Mouse (Mus musculus): Measurements from ENCODE around the gene Mars. TPM values are rescaled to one million over a fixed set of nuclear protein-coding genes. Genes with fewer than 3 reads are reported as not detected.

Mars gene
- total and polyA plus RNA-seq, 2 experiments: 59.6 to 70.7 TPM

DNA sequence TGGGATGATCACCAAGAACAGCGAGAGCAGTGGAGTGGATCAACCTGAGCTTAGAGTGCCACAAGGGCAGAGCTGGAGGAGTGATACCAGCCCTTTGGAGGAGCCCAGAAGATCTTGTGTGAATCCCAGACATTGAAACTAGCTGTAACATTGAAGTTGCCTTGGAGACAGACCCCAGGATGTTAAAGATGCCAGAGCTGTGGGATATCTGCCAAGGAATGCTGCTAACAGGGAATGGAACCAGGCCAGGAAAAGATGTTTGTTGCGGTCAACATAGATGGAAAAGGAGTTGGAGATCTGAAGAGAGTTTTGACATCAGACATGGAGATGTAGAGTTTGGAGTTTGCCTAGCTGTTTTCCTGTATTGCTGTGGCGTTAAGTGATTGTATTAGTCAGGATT lies 34.6 kb upstream of the Mars start:
- TF ChIP-seq POLR2A (IDR thresholded peaks at IDR 0.05; ENCODE audit: extremely low read depth, insufficient read depth, low read length) (no peak), CTCF (IDR thresholded peaks at IDR 0.05; ENCODE audit: low read depth, low read length) (no peak)
- Histone ChIP-seq H3K27me3 (ENCODE audit: control insufficient read depth, insufficient read depth, low read length) (no peaks in the 10 kb centered on the region), H3K27ac (replicated peaks; ENCODE audit: insufficient read depth, low read depth, low read length) (no peak overlapping the region), H3K4me1 (ENCODE audit: control insufficient read depth, insufficient read depth, low read length) (peaks cover 3% of the 10 kb centered on the region; the same call in 1 of the 2 replicates), H3K9ac (ENCODE audit: low read depth, low read length) (no peak overlapping the region), H3K36me3 (ENCODE audit: control insufficient read depth, insufficient read depth, low read length) (peaks cover 7% of the 10 kb centered on the region; the same call in 1 of the 2 replicates), H3K79me2 (ENCODE audit: control insufficient read depth, insufficient read depth, low read length) (peaks cover 6% of the 10 kb centered on the region; the same call in 1 of the 2 replicates), H3K4me3 (ENCODE audit: insufficient read depth, low read depth, low read length) (no peak overlapping the region)
- DNase-seq (ENCODE audit: extremely low read depth, low read depth, low spot score): no peak
- 93% methylated on average over 3 of the region's 3 CpGs for WGBS

DNA sequence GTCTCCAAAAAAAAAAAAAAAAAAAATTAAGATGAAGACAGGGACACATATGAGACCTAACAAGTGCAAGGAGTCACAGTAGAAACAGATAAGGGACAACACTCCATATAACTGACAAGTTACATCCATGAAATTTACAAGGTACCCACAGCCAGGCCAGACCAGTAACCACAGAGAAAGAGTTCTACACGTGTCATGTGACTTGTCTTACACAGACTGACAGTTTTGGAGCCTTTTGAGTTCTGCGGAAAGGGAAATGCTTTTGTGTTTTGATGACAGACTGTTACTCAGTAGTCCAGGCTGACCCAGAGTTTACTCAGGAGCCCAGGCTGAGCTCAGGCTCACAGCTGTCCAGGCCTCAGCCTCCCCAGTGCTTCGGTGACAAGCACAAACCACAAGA lies 31.4 kb upstream of the Mars start:
- H3K9ac ChIP-seq (ENCODE audit: low read depth, low read length): no peak overlapping the region
- no peak for DNase-seq (ENCODE audit: extremely low read depth, low read depth, low spot score)
- WGBS: 76% methylated on average over 3 of the region's 3 CpGs
- H3K4me1 ChIP-seq (ENCODE audit: control insufficient read depth, insufficient read depth, low read length): peaks cover 6% of the 10 kb centered on the region
- no peaks in the 10 kb centered on the region for H3K79me2 ChIP-seq (ENCODE audit: control insufficient read depth, insufficient read depth, low read length)
- H3K27me3 ChIP-seq (ENCODE audit: control insufficient read depth, insufficient read depth, low read length): peaks cover 9% of the 10 kb centered on the region
- no peaks in the 10 kb centered on the region for H3K36me3 ChIP-seq (ENCODE audit: control insufficient read depth, insufficient read depth, low read length)
- TF ChIP-seq CTCF (IDR thresholded peaks at IDR 0.05; ENCODE audit: low read depth, low read length) (no peak), POLR2A (IDR thresholded peaks at IDR 0.05; ENCODE audit: extremely low read depth, insufficient read depth, low read length) (no peak)
- no peak overlapping the region for H3K27ac ChIP-seq (replicated peaks; ENCODE audit: insufficient read depth, low read depth, low read length)
- H3K4me3 ChIP-seq (ENCODE audit: insufficient read depth, low read depth, low read length): no peak overlapping the region

DNA sequence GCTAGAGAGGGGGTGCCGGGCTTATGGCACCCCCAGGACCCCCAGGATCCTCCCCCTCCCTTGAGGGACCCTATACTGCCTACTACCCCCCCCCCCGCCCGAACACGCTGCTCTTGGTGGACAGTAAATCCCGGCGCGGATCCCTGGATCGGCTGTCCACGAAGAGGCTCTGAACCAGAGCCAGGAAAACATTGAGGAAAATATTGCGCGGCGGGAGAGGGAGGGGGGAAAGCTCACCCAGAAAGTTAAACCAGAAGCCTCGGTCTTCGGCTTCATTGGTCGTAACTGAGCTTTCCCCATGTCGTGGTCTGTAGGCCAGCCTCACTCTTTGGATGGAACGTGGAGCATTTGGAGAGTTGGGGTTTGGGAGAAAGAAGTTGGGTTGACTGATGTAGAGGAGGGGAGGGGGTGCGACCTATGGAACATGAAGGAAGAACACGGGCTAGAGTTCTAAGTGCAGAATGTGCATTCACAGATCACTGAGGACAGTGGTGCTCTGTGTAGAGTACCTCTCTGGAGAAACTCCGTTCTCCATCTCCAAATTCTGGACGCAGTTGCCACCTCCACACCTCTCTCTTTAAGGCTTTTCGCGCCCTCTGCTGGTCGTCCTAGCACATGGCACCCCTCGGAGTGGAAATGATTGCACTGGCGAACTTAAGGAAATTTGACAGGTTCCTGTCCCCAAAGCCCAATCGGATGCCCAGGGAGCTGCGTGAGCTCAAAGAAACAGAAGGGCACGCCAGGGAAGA lies 30.5 kb upstream of the Mars start, which contains the start of gene Gli1:
TSS of gene Gli1 (minus strand) at position 84 of the 749 bp plus-strand sequence.
- Histone ChIP-seq H3K4me3 (ENCODE audit: insufficient read depth, low read depth, low read length) (peak within 1 kb of the TSS; percentile 16; the same call in 1 of the 2 replicates), H3K4me1 (ENCODE audit: control insufficient read depth, insufficient read depth, low read length) (peaks cover 6% of the 10 kb centered on the region), H3K27me3 (ENCODE audit: control insufficient read depth, insufficient read depth, low read length) (peaks cover 9% of the 10 kb centered on the region), H3K27ac (replicated peaks; ENCODE audit: insufficient read depth, low read depth, low read length) (no peak within 1 kb of the TSS), H3K9ac (ENCODE audit: low read depth, low read length) (no peak within 1 kb of the TSS), H3K79me2 (ENCODE audit: control insufficient read depth, insufficient read depth, low read length) (no peaks in the 10 kb centered on the region), H3K36me3 (ENCODE audit: control insufficient read depth, insufficient read depth, low read length) (no peaks in the 10 kb centered on the region)
- peak; percentile 75 for DNase-seq (ENCODE audit: extremely low read depth, low read depth, low spot score)
- 1% methylated on average over 29 of the region's 29 CpGs for WGBS
- no peak for TF ChIP-seq POLR2A (IDR thresholded peaks at IDR 0.05; ENCODE audit: extremely low read depth, insufficient read depth, low read length)
- peak; percentile 94 for TF ChIP-seq CTCF (IDR thresholded peaks at IDR 0.05; ENCODE audit: low read depth, low read length)

DNA sequence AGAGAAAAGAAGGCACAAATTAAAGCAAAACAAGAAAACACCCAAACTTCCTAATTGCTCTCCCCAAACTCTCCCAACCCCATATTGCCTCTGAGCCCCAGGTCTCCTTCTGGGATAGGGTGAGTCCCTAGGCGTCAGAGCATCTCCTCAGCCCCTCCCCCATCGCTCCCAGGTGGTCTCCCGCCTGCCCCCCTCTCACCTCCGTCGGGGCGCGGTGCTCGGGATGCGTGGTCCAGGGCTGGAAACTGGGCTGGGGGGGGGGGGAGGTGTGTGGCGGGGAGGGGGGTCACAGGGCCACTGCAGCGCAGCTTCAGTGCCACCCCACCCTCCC lies 29.7 kb upstream of the Mars start:
- Histone ChIP-seq H3K27ac (replicated peaks; ENCODE audit: insufficient read depth, low read depth, low read length) (no peak overlapping the region), H3K4me1 (ENCODE audit: control insufficient read depth, insufficient read depth, low read length) (peaks cover 6% of the 10 kb centered on the region), H3K36me3 (ENCODE audit: control insufficient read depth, insufficient read depth, low read length) (no peaks in the 10 kb centered on the region), H3K27me3 (ENCODE audit: control insufficient read depth, insufficient read depth, low read length) (peaks cover 9% of the 10 kb centered on the region), H3K4me3 (ENCODE audit: insufficient read depth, low read depth, low read length) (peak overlapping the region; percentile 16; the same call in 1 of the 2 replicates), H3K79me2 (ENCODE audit: control insufficient read depth, insufficient read depth, low read length) (no peaks in the 10 kb centered on the region), H3K9ac (ENCODE audit: low read depth, low read length) (no peak overlapping the region)
- TF ChIP-seq POLR2A (IDR thresholded peaks at IDR 0.05; ENCODE audit: extremely low read depth, insufficient read depth, low read length) (no peak), CTCF (IDR thresholded peaks at IDR 0.05; ENCODE audit: low read depth, low read length) (no peak)
- DNase-seq (ENCODE audit: extremely low read depth, low read depth, low spot score): no peak
- 0% methylated on average over 9 of the region's 11 CpGs for WGBS

DNA sequence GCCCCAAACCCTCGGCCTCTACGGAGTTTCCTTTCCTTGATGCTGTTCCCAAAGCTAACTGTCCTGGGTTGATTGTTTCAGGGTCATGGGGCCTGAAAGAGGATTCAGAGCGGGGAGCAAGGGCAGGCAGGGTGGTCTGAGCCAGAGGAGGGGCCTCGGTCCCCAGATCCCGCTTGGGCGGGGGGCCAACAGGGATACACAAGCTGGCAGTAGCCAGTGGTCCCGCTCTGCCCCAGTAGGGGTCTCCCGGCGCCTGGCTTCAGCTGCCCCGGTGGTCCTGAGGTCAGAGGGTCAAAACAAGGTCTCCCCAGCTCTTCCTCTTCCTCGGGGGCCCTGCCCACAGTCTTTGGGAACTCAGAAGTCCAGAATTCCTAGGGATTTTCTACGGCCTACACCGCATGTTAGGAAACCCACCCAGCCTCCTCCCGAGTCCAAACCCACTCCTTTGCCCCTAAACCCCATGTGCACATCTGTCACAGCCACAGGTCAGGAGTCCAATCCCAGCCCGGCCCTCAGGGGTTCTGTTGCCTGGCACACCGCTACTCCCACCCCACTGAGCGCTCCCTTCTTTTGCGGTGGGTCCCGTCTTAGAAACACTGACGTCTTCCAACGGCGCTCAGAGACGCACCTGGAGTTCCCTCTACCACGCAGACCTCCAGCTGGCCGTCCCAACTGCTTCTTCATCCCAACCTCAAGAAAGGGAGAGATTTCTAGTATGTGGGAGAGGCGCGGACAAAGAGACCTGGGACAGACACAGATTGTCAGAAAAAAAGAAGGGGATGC lies 29.2 kb upstream of the Mars start:
- Histone ChIP-seq H3K27ac (replicated peaks; ENCODE audit: insufficient read depth, low read depth, low read length) (no peak overlapping the region), H3K36me3 (ENCODE audit: control insufficient read depth, insufficient read depth, low read length) (no peaks in the 10 kb centered on the region), H3K4me3 (ENCODE audit: insufficient read depth, low read depth, low read length) (no peak overlapping the region; the same call in 1 of the 2 replicates), H3K4me1 (ENCODE audit: control insufficient read depth, insufficient read depth, low read length) (peaks cover 6% of the 10 kb centered on the region), H3K9ac (ENCODE audit: low read depth, low read length) (no peak overlapping the region), H3K79me2 (ENCODE audit: control insufficient read depth, insufficient read depth, low read length) (no peaks in the 10 kb centered on the region), H3K27me3 (ENCODE audit: control insufficient read depth, insufficient read depth, low read length) (peaks cover 9% of the 10 kb centered on the region)
- TF ChIP-seq POLR2A (IDR thresholded peaks at IDR 0.05; ENCODE audit: extremely low read depth, insufficient read depth, low read length): no peak
- TF ChIP-seq CTCF (IDR thresholded peaks at IDR 0.05; ENCODE audit: low read depth, low read length): no peak
- no peak for DNase-seq (ENCODE audit: extremely low read depth, low read depth, low spot score)
- WGBS: 6% methylated on average over 27 of the region's 27 CpGs
